In the genomic region with DNA sequence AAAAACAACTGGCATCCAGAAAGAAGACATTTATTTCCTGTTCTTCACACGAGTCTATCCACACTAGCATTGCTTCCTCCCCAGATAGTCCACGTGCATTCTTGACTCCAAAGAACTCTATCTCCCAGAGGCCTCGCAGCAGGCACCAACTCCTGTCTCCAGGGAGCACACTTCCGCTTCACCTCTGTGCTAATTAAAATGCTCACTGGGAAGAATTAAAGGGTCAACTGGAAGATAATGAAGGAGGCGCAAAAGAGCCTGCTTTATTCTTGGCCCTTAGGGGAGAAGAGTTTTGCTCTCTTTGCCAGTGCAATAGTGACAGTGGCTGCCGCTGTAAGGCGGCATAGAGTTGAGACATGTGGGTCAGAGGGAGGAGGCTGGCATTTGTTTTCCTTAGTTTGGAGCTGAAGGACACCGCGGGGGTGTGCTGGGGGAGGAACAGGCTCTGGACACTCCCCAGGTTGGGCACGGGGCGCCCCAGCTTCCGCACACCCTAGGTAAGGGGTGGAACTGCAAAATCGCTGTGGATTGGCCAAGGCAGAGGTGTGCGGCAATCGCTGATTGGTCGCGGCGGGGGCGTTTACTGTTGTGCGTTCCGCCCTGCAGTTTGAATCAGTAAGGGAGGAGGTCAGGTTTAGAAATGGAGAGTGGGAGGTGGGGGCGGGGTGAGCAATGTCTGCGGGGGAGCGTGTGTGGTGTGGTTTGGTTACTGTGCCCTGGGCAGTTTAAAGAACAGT, we compare ENCODE assay signal across 8 mouse cellular contexts. TPM values are rescaled to one million over a fixed set of nuclear protein-coding genes. Genes with fewer than 3 reads are reported as not detected.
A peak's percentile ranks its signal among the peaks of the same experiment; 100 is the strongest.
DNase-seq lines count a peak whose midpoint lies in the region; ATAC-seq and TF ChIP-seq lines count a peak whose summit lies in the region.

No protein-coding gene starts in this region.

- peak; percentile 94 for ATAC-seq in cerebellum, adult (ENCODE audit: insufficient number of reproducible peaks, low FRiP score, low TSS enrichment)
- peak; percentile 94 for ATAC-seq in forebrain, embryonic 12.5 days (ENCODE audit: low FRiP score)
- ATAC-seq in heart, embryonic 16.5 days (replicated peaks; ENCODE audit: extremely low read depth, insufficient read depth, low FRiP score): peak; percentile 96
- peak; percentile 94 for ATAC-seq in liver, embryonic 14.5 days (ENCODE audit: insufficient read depth)
- peak; percentile 96 for ATAC-seq in stomach, embryonic 16.5 days (ENCODE audit: insufficient read depth, low FRiP score)

- peak; percentile 97 for DNase-seq in ES-CJ7 (ENCODE audit: low read depth, low spot score)
- DNase-seq in kidney, postnatal 36 days: peak; percentile 97 to 98
- peak; percentile 87 to 88 (median 88) for DNase-seq in liver, embryonic 14.5 days (ENCODE audit: low read depth in 3 of 3, low spot score in 3 of 3)
- peak; percentile 89 for DNase-seq in neural tube, embryonic 10.5 days (ENCODE audit: extremely low spot score, low spot score)

- no peaks in the 10 kb centered on the region for H3K9me3 ChIP-seq in forebrain, embryonic 12.5 days
- no peaks in the 10 kb centered on the region for H3K9me3 ChIP-seq in heart, embryonic 16.5 days (replicated peaks; ENCODE audit: control insufficient read depth, low read length)
- no peaks in the 10 kb centered on the region for H3K9me3 ChIP-seq in liver, embryonic 14.5 days (ENCODE audit: control insufficient read depth, low read length)
- no peaks in the 10 kb centered on the region for H3K9me3 ChIP-seq in stomach, embryonic 16.5 days (replicated peaks; ENCODE audit: control insufficient read depth, low read length)

- H3K4me3 ChIP-seq in forebrain, embryonic 12.5 days (replicated peaks): peak overlapping the region; percentile 47
- H3K4me3 ChIP-seq in heart, embryonic 16.5 days (ENCODE audit: low read length): peak overlapping the region; percentile 52
- H3K4me3 ChIP-seq in liver, embryonic 14.5 days (ENCODE audit: insufficient read depth in 1 of 2, low read depth in 2 of 2, low read length in 2 of 2): peak overlapping the region; percentile 53 to 56
- H3K4me3 ChIP-seq in stomach, embryonic 16.5 days (replicated peaks; ENCODE audit: low read length): peak overlapping the region; percentile 41

- H3K4me2 ChIP-seq in forebrain, embryonic 12.5 days: peak overlapping the region; percentile 84
- H3K4me2 ChIP-seq in heart, embryonic 16.5 days (ENCODE audit: low read depth, low read length): peak overlapping the region; percentile 69
- peak overlapping the region; percentile 97 for H3K4me2 ChIP-seq in liver, embryonic 14.5 days (ENCODE audit: low read depth)
- H3K4me2 ChIP-seq in stomach, embryonic 16.5 days (ENCODE audit: low read depth, low read length): peak overlapping the region; percentile 56

- H3K36me3 ChIP-seq in forebrain, embryonic 12.5 days (replicated peaks): no peaks in the 10 kb centered on the region
- H3K36me3 ChIP-seq in heart, embryonic 16.5 days (ENCODE audit: control insufficient read depth, insufficient read depth): no peaks in the 10 kb centered on the region
- H3K36me3 ChIP-seq in liver, embryonic 14.5 days (replicated peaks; ENCODE audit: control insufficient read depth, insufficient read depth, low read depth): no peaks in the 10 kb centered on the region; the same call in 1 of the 2 replicates
- no peaks in the 10 kb centered on the region for H3K36me3 ChIP-seq in stomach, embryonic 16.5 days (ENCODE audit: control insufficient read depth, insufficient read depth, low read length)

- TF ChIP-seq EP300 in liver, embryonic 14.5 days (IDR thresholded peaks at IDR 0.05; ENCODE audit: low read depth): no peak; the same call in 1 of the 2 replicates

- H3K27ac ChIP-seq in forebrain, embryonic 12.5 days: peak overlapping the region; percentile 78
- peak overlapping the region; percentile 84 for H3K27ac ChIP-seq in heart, embryonic 16.5 days (ENCODE audit: low read length)
- H3K27ac ChIP-seq in liver, embryonic 14.5 days: peak overlapping the region; percentile 83
- peak overlapping the region; percentile 85 for H3K27ac ChIP-seq in stomach, embryonic 16.5 days (ENCODE audit: low read length)

- whole genome bisulfite sequencing in forebrain, embryonic 12.5 days: 2% methylated on average over 24 of the region's 24 CpGs
- under 1% methylated on average over 24 of the region's 24 CpGs for WGBS in heart, embryonic 16.5 days
- WGBS in liver, embryonic 14.5 days (ENCODE audit: insufficient replicate concordance): under 1% methylated on average over 24 of the region's 24 CpGs
- WGBS in stomach, embryonic 16.5 days: under 1% methylated on average over 24 of the region's 24 CpGs

- no peaks in the 10 kb centered on the region for H3K27me3 ChIP-seq in forebrain, embryonic 12.5 days
- H3K27me3 ChIP-seq in heart, embryonic 16.5 days (ENCODE audit: control insufficient read depth, insufficient read depth, low read length): no peaks in the 10 kb centered on the region
- no peaks in the 10 kb centered on the region for H3K27me3 ChIP-seq in liver, embryonic 14.5 days (ENCODE audit: control insufficient read depth, insufficient read depth, low read length)
- H3K27me3 ChIP-seq in stomach, embryonic 16.5 days (ENCODE audit: control insufficient read depth, insufficient read depth, low read length): no peaks in the 10 kb centered on the region

- H3K4me1 ChIP-seq in forebrain, embryonic 12.5 days: peaks cover 29% of the 10 kb centered on the region
- H3K4me1 ChIP-seq in heart, embryonic 16.5 days (ENCODE audit: control insufficient read depth, insufficient read depth, low read length): peaks cover 27% of the 10 kb centered on the region
- peaks cover 42 to 46% of the 10 kb centered on the region in 2 experiments for H3K4me1 ChIP-seq in liver, embryonic 14.5 days (replicated peaks; ENCODE audit: control insufficient read depth in 2 of 2, insufficient read depth in 2 of 2, low read length in 1 of 2)
- H3K4me1 ChIP-seq in stomach, embryonic 16.5 days (ENCODE audit: control insufficient read depth, insufficient read depth, low read length): peaks cover 29% of the 10 kb centered on the region

- peak overlapping the region; percentile 49 for H3K9ac ChIP-seq in forebrain, embryonic 12.5 days
- H3K9ac ChIP-seq in heart, embryonic 16.5 days (ENCODE audit: low read length): peak overlapping the region; percentile 57
- H3K9ac ChIP-seq in liver, embryonic 14.5 days (replicated peaks): peak overlapping the region; percentile 71
- H3K9ac ChIP-seq in stomach, embryonic 16.5 days (ENCODE audit: low read length): peak overlapping the region; percentile 56

- 0 out of 2 replicates have a peak, but pooled peaks have one; percentile 12 for TF ChIP-seq CTCF in liver, embryonic 14.5 days (IDR thresholded peaks at IDR 0.05; ENCODE audit: low read depth)

RNA-seq across cellular contexts. Expression of gene Bcat2, which starts 2.0 kb away (rescaled TPM):
- polyA plus RNA-seq in forebrain, embryonic 12.5 days (2016; fragmentation: Nextera tagmentation; extraction: Ambion mirVana): 18.3 and 22.2 TPM in 2 replicates
- 97.7 and 102 TPM in 2 replicates for polyA plus RNA-seq in heart, embryonic 16.5 days (2015; fragmentation: Nextera tagmentation; extraction: Ambion mirVana)
- polyA plus RNA-seq in liver, embryonic 14.5 days (2012; rRNA removed): 38.8 and 40.6 TPM in 2 replicates
- polyA plus RNA-seq in liver, embryonic 14.5 days (2014; fragmentation: Nextera tagmentation; extraction: Ambion mirVana): 35.9 and 39.4 TPM in 2 replicates
- polyA plus RNA-seq in stomach, embryonic 16.5 days (2015; fragmentation: Nextera tagmentation; extraction: Ambion mirVana): 95.7 and 109 TPM in 2 replicates

RNA-seq across cellular contexts. Expression of gene Hsd17b14, which starts 13.3 kb away (rescaled TPM):
- polyA plus RNA-seq in forebrain, embryonic 12.5 days (2016; fragmentation: Nextera tagmentation; extraction: Ambion mirVana): 0.42 and 0.52 TPM in 2 replicates
- polyA plus RNA-seq in heart, embryonic 16.5 days (2015; fragmentation: Nextera tagmentation; extraction: Ambion mirVana): 0.66 and 0.87 TPM in 2 replicates
- polyA plus RNA-seq in liver, embryonic 14.5 days (2012; rRNA removed): 0.95 and 2.1 TPM in 2 replicates
- polyA plus RNA-seq in liver, embryonic 14.5 days (2014; fragmentation: Nextera tagmentation; extraction: Ambion mirVana): 1.2 and 2.5 TPM in 2 replicates
- 2.9 and 4.8 TPM in 2 replicates for polyA plus RNA-seq in stomach, embryonic 16.5 days (2015; fragmentation: Nextera tagmentation; extraction: Ambion mirVana)

RNA-seq across cellular contexts. Expression of gene Plekha4, which starts 41.8 kb away (rescaled TPM):
- 0.74 and 1.0 TPM in 2 replicates for polyA plus RNA-seq in forebrain, embryonic 12.5 days (2016; fragmentation: Nextera tagmentation; extraction: Ambion mirVana)
- polyA plus RNA-seq in heart, embryonic 16.5 days (2015; fragmentation: Nextera tagmentation; extraction: Ambion mirVana): 1.3 and 1.8 TPM in 2 replicates
- polyA plus RNA-seq in liver, embryonic 14.5 days (2012; rRNA removed): 0.52 and 0.90 TPM in 2 replicates
- 0.40 and 0.41 TPM in 2 replicates for polyA plus RNA-seq in liver, embryonic 14.5 days (2014; fragmentation: Nextera tagmentation; extraction: Ambion mirVana)
- polyA plus RNA-seq in stomach, embryonic 16.5 days (2015; fragmentation: Nextera tagmentation; extraction: Ambion mirVana): 2.7 and 3.9 TPM in 2 replicates

RNA-seq across cellular contexts. Expression of gene Ppp1r15a, which starts 41.9 kb away (rescaled TPM):
- polyA plus RNA-seq in forebrain, embryonic 12.5 days (2016; fragmentation: Nextera tagmentation; extraction: Ambion mirVana): 14.6 and 16.6 TPM in 2 replicates
- 25.0 and 27.1 TPM in 2 replicates for polyA plus RNA-seq in heart, embryonic 16.5 days (2015; fragmentation: Nextera tagmentation; extraction: Ambion mirVana)
- 79.3 and 140 TPM in 2 replicates for polyA plus RNA-seq in liver, embryonic 14.5 days (2012; rRNA removed)
- polyA plus RNA-seq in liver, embryonic 14.5 days (2014; fragmentation: Nextera tagmentation; extraction: Ambion mirVana): 165 and 183 TPM in 2 replicates
- 25.5 and 31.2 TPM in 2 replicates for polyA plus RNA-seq in stomach, embryonic 16.5 days (2015; fragmentation: Nextera tagmentation; extraction: Ambion mirVana)

RNA-seq across cellular contexts. Expression of gene Fgf21, which starts 47.3 kb away (rescaled TPM):
- polyA plus RNA-seq in forebrain, embryonic 12.5 days (2016; fragmentation: Nextera tagmentation; extraction: Ambion mirVana): not detected in 2 replicates
- polyA plus RNA-seq in heart, embryonic 16.5 days (2015; fragmentation: Nextera tagmentation; extraction: Ambion mirVana): 1.5 and 1.7 TPM in 2 replicates
- not detected in 2 replicates for polyA plus RNA-seq in liver, embryonic 14.5 days (2012; rRNA removed)
- not detected in 2 replicates for polyA plus RNA-seq in liver, embryonic 14.5 days (2014; fragmentation: Nextera tagmentation; extraction: Ambion mirVana)
- polyA plus RNA-seq in stomach, embryonic 16.5 days (2015; fragmentation: Nextera tagmentation; extraction: Ambion mirVana): 0.28 and 0.32 TPM in 2 replicates

Comparison
In these comparisons a context has a peak if more than half of its experiments do, and no peak if none do; other contexts are left out.
1. Peak in every context shown above with its lines: DNase-seq, ATAC-seq, H3K4me3 ChIP-seq and H3K27ac ChIP-seq.